Mouse (Mus musculus) cerebellum, adult 9-10 months (tissue): ENCODE measurements at regions not wholly inside any gene's neighbourhood (a gene's known extent, or its start where the extent isn't known, plus 50 kb on each side); places are given as distances from the start of the nearest gene placed in this dataset.

Source experiments
- DNase-seq: peaks from one replicate; pipeline ENCODE4 v3.0.0; 2022

- DNase-seq: peak; percentile 5
Measured at GRCm38 (mm10) chr15:29199988-29200387, 972.4 kb upstream of the Ctnnd2 start.

GRCm38 (mm10) chr15:29223667-29224066 lies 948.7 kb upstream of the Ctnnd2 start:
- peak; percentile 92 for DNase-seq

- peak; percentile 28 for DNase-seq
Measured at GRCm38 (mm10) chr15:29226889-29227288, 945.5 kb upstream of the Ctnnd2 start.

- no peak for DNase-seq
Measured at GRCm38 (mm10) chr15:29234635-29235034, 937.8 kb upstream of the Ctnnd2 start.

- DNase-seq: peak; percentile 46
Measured at GRCm38 (mm10) chr15:29255152-29255551, 917.2 kb upstream of the Ctnnd2 start.

- no peak for DNase-seq
Measured at GRCm38 (mm10) chr15:29266767-29267166, 905.6 kb upstream of the Ctnnd2 start.

GRCm38 (mm10) chr15:29296454-29296853 lies 875.9 kb upstream of the Ctnnd2 start:
- DNase-seq: no peak
